Mouse (Mus musculus): ENCODE measurements around the gene Pik3r2. TPM values are rescaled to one million over a fixed set of nuclear protein-coding genes. Genes with fewer than 3 reads are reported as not detected.

Gene Pik3r2
- polyA plus RNA-seq, 1 experiment from 2014 or later: 21.5 TPM

- Histone ChIP-seq H3K9ac (ENCODE audit: low read depth, low read length) (no peak overlapping the region), H3K9me3 (replicated peaks; ENCODE audit: control insufficient read depth, low read length) (no peaks in the 10 kb centered on the region), H3K36me3 (ENCODE audit: control insufficient read depth, insufficient read depth, low read length) (peaks cover 18% of the 10 kb centered on the region), H3K4me1 (ENCODE audit: control insufficient read depth, insufficient read depth, low read length) (peaks cover 27% of the 10 kb centered on the region), H3K4me2 (peak overlapping the region; percentile 49), H3K4me3 (ENCODE audit: low read depth, low read length) (peak overlapping the region; percentile 13), H3K27ac (ENCODE audit: low read depth, low read length) (no peak overlapping the region), H3K27me3 (ENCODE audit: control insufficient read depth, insufficient read depth, low read length) (no peaks in the 10 kb centered on the region)
- 9% methylated on average over 26 of the region's 30 CpGs for WGBS (ENCODE audit: insufficient replicate concordance)
- ATAC-seq (replicated peaks; ENCODE audit: insufficient number of reproducible peaks, low FRiP score, low TSS enrichment): peak; percentile 67
Observed at GRCm38 (mm10) chr8:70787941-70788667, 11.6 kb upstream of the Pik3r2 start.

- no peak overlapping the region for H3K27ac ChIP-seq (ENCODE audit: low read depth, low read length)
- 89% methylated on average over 3 of the region's 3 CpGs for WGBS (ENCODE audit: insufficient replicate concordance)
- H3K4me2 ChIP-seq: peak overlapping the region; percentile 49
- no peaks in the 10 kb centered on the region for H3K27me3 ChIP-seq (ENCODE audit: control insufficient read depth, insufficient read depth, low read length)
- H3K4me1 ChIP-seq (ENCODE audit: control insufficient read depth, insufficient read depth, low read length): peaks cover 22% of the 10 kb centered on the region
- H3K36me3 ChIP-seq (ENCODE audit: control insufficient read depth, insufficient read depth, low read length): peaks cover 22% of the 10 kb centered on the region
- H3K9me3 ChIP-seq (replicated peaks; ENCODE audit: control insufficient read depth, low read length): no peaks in the 10 kb centered on the region
- no peak overlapping the region for H3K4me3 ChIP-seq (ENCODE audit: low read depth, low read length)
- no peak overlapping the region for H3K9ac ChIP-seq (ENCODE audit: low read depth, low read length)
- ATAC-seq (replicated peaks; ENCODE audit: insufficient number of reproducible peaks, low FRiP score, low TSS enrichment): no peak
Observed at GRCm38 (mm10) chr8:70787051-70787445, 10.5 kb upstream of the Pik3r2 start.

- Histone ChIP-seq H3K4me1 (ENCODE audit: control insufficient read depth, insufficient read depth, low read length) (peaks cover 16% of the 10 kb centered on the region), H3K36me3 (ENCODE audit: control insufficient read depth, insufficient read depth, low read length) (peaks cover 23% of the 10 kb centered on the region), H3K27ac (ENCODE audit: low read depth, low read length) (no peak overlapping the region), H3K9ac (ENCODE audit: low read depth, low read length) (no peak overlapping the region), H3K9me3 (replicated peaks; ENCODE audit: control insufficient read depth, low read length) (no peaks in the 10 kb centered on the region), H3K27me3 (ENCODE audit: control insufficient read depth, insufficient read depth, low read length) (no peaks in the 10 kb centered on the region), H3K4me3 (ENCODE audit: low read depth, low read length) (no peak overlapping the region), H3K4me2 (no peak overlapping the region)
- ATAC-seq (replicated peaks; ENCODE audit: insufficient number of reproducible peaks, low FRiP score, low TSS enrichment): no peak
- 84% methylated on average over 25 of the region's 25 CpGs for WGBS (ENCODE audit: insufficient replicate concordance)
Observed at GRCm38 (mm10) chr8:70786291-70787050, 10.0 kb upstream of the Pik3r2 start.

- Histone ChIP-seq H3K9ac (ENCODE audit: low read depth, low read length) (0 out of 2 replicates have a peak overlapping the region, but pooled peaks have one; percentile 34), H3K4me3 (ENCODE audit: low read depth, low read length) (no peak overlapping the region), H3K9me3 (replicated peaks; ENCODE audit: control insufficient read depth, low read length) (no peaks in the 10 kb centered on the region), H3K36me3 (ENCODE audit: control insufficient read depth, insufficient read depth, low read length) (peaks cover 25% of the 10 kb centered on the region), H3K27me3 (ENCODE audit: control insufficient read depth, insufficient read depth, low read length) (no peaks in the 10 kb centered on the region), H3K4me1 (ENCODE audit: control insufficient read depth, insufficient read depth, low read length) (peaks cover 17% of the 10 kb centered on the region), H3K27ac (ENCODE audit: low read depth, low read length) (no peak overlapping the region), H3K4me2 (no peak overlapping the region)
- no peak for ATAC-seq (replicated peaks; ENCODE audit: insufficient number of reproducible peaks, low FRiP score, low TSS enrichment)
- WGBS (ENCODE audit: insufficient replicate concordance): 72% methylated on average over 11 of the region's 11 CpGs
Observed at GRCm38 (mm10) chr8:70780093-70780492, 3.6 kb upstream of the Pik3r2 start.

- no peaks in the 10 kb centered on the region for H3K9me3 ChIP-seq (replicated peaks; ENCODE audit: control insufficient read depth, low read length)
- no peaks in the 10 kb centered on the region for H3K27me3 ChIP-seq (ENCODE audit: control insufficient read depth, insufficient read depth, low read length)
- H3K4me2 ChIP-seq: peak overlapping the region; percentile 94
- peak; percentile 0; the same call in 1 of the 2 replicates for ATAC-seq (replicated peaks; ENCODE audit: insufficient number of reproducible peaks, low FRiP score, low TSS enrichment)
- 4% methylated on average over 34 of the region's 34 CpGs for WGBS (ENCODE audit: insufficient replicate concordance)
- peak overlapping the region; percentile 73 for H3K4me3 ChIP-seq (ENCODE audit: low read depth, low read length)
- H3K27ac ChIP-seq (ENCODE audit: low read depth, low read length): peak overlapping the region; percentile 98
- H3K9ac ChIP-seq (ENCODE audit: low read depth, low read length): peak overlapping the region; percentile 97
- peaks cover 11% of the 10 kb centered on the region for H3K36me3 ChIP-seq (ENCODE audit: control insufficient read depth, insufficient read depth, low read length)
- H3K4me1 ChIP-seq (ENCODE audit: control insufficient read depth, insufficient read depth, low read length): peaks cover 24% of the 10 kb centered on the region
Observed at GRCm38 (mm10) chr8:70775851-70776495, 540 bp downstream of the Pik3r2 start.

- Histone ChIP-seq H3K27ac (ENCODE audit: low read depth, low read length) (no peak overlapping the region), H3K27me3 (ENCODE audit: control insufficient read depth, insufficient read depth, low read length) (no peaks in the 10 kb centered on the region), H3K9ac (ENCODE audit: low read depth, low read length) (no peak overlapping the region), H3K9me3 (replicated peaks; ENCODE audit: control insufficient read depth, low read length) (no peaks in the 10 kb centered on the region), H3K4me3 (ENCODE audit: low read depth, low read length) (peak overlapping the region; percentile 73), H3K4me1 (ENCODE audit: control insufficient read depth, insufficient read depth, low read length) (peaks cover 24% of the 10 kb centered on the region), H3K4me2 (peak overlapping the region; percentile 94), H3K36me3 (ENCODE audit: control insufficient read depth, insufficient read depth, low read length) (peaks cover 10% of the 10 kb centered on the region)
- 85% methylated on average over 5 of the region's 5 CpGs for WGBS (ENCODE audit: insufficient replicate concordance)
- no peak for ATAC-seq (replicated peaks; ENCODE audit: insufficient number of reproducible peaks, low FRiP score, low TSS enrichment)
Observed at GRCm38 (mm10) chr8:70775227-70775626, 1.3 kb downstream of the Pik3r2 start.

GRCm38 (mm10) chr8:70774740-70775139 lies 1.8 kb downstream of the Pik3r2 start:
- Histone ChIP-seq H3K9ac (ENCODE audit: low read depth, low read length) (no peak overlapping the region), H3K27me3 (ENCODE audit: control insufficient read depth, insufficient read depth, low read length) (no peaks in the 10 kb centered on the region), H3K4me2 (no peak overlapping the region), H3K9me3 (replicated peaks; ENCODE audit: control insufficient read depth, low read length) (no peaks in the 10 kb centered on the region), H3K4me3 (ENCODE audit: low read depth, low read length) (no peak overlapping the region), H3K27ac (ENCODE audit: low read depth, low read length) (no peak overlapping the region), H3K36me3 (ENCODE audit: control insufficient read depth, insufficient read depth, low read length) (peaks cover 10% of the 10 kb centered on the region), H3K4me1 (ENCODE audit: control insufficient read depth, insufficient read depth, low read length) (peaks cover 24% of the 10 kb centered on the region)
- no peak for ATAC-seq (replicated peaks; ENCODE audit: insufficient number of reproducible peaks, low FRiP score, low TSS enrichment)
- 93% methylated on average over 18 of the region's 18 CpGs for WGBS (ENCODE audit: insufficient replicate concordance)

- peak overlapping the region; percentile 39; the same call in 1 of the 2 replicates for H3K9ac ChIP-seq (ENCODE audit: low read depth, low read length)
- H3K27me3 ChIP-seq (ENCODE audit: control insufficient read depth, insufficient read depth, low read length): no peaks in the 10 kb centered on the region
- H3K4me1 ChIP-seq (ENCODE audit: control insufficient read depth, insufficient read depth, low read length): peaks cover 24% of the 10 kb centered on the region
- WGBS (ENCODE audit: insufficient replicate concordance): 74% methylated on average over 9 of the region's 9 CpGs
- no peak for ATAC-seq (replicated peaks; ENCODE audit: insufficient number of reproducible peaks, low FRiP score, low TSS enrichment)
- no peaks in the 10 kb centered on the region for H3K9me3 ChIP-seq (replicated peaks; ENCODE audit: control insufficient read depth, low read length)
- peaks cover 10% of the 10 kb centered on the region for H3K36me3 ChIP-seq (ENCODE audit: control insufficient read depth, insufficient read depth, low read length)
- H3K27ac ChIP-seq (ENCODE audit: low read depth, low read length): no peak overlapping the region
- H3K4me2 ChIP-seq: no peak overlapping the region
- H3K4me3 ChIP-seq (ENCODE audit: low read depth, low read length): no peak overlapping the region
Observed at GRCm38 (mm10) chr8:70773833-70774232, 2.7 kb downstream of the Pik3r2 start.
